Mouse (Mus musculus): ENCODE measurements around the gene Ntpcr. TPM values are rescaled to one million over a fixed set of nuclear protein-coding genes. Genes with fewer than 3 reads are reported as not detected.

The Ntpcr gene
- polyA plus RNA-seq, 2 experiments = 12.6 to 13.9 TPM

- Histone ChIP-seq H3K9ac (replicated peaks) (no peak overlapping the region), H3K27ac (no peak overlapping the region), H3K36me3 (replicated peaks; ENCODE audit: control insufficient read depth, insufficient read depth, low read depth) (no peaks in the 10 kb centered on the region), H3K4me1 (replicated peaks; ENCODE audit: control insufficient read depth in 2 of 2, insufficient read depth in 2 of 2, low read length in 1 of 2) (no peaks in the 10 kb centered on the region), H3K4me2 (ENCODE audit: low read depth) (no peak overlapping the region), H3K9me3 (ENCODE audit: control insufficient read depth, low read length) (no peaks in the 10 kb centered on the region), H3K27me3 (ENCODE audit: control insufficient read depth, insufficient read depth, low read length) (no peaks in the 10 kb centered on the region), H3K4me3 (ENCODE audit: insufficient read depth in 1 of 2, low read depth in 2 of 2, low read length in 2 of 2) (no peak overlapping the region)
- TF ChIP-seq CTCF (IDR thresholded peaks at IDR 0.05; ENCODE audit: low read depth) (no peak), EP300 (IDR thresholded peaks at IDR 0.05; ENCODE audit: low read depth) (no peak)
- no peak for ATAC-seq (ENCODE audit: insufficient read depth)
- WGBS (ENCODE audit: insufficient replicate concordance) = 54% methylated on average over 6 of the region's 6 CpGs
- no peak for DNase-seq (ENCODE audit: low read depth in 3 of 3, low spot score in 3 of 3)
These were observed 30.3 kb upstream of the Ntpcr start for GRCm38 (mm10) chr8:125699391-125700025.

GRCm38 (mm10) chr8:125700407-125700806 is 29.4 kb upstream of the Ntpcr start:
- Histone ChIP-seq H3K4me3 (ENCODE audit: insufficient read depth in 1 of 2, low read depth in 2 of 2, low read length in 2 of 2) (no peak overlapping the region), H3K9me3 (ENCODE audit: control insufficient read depth, low read length) (no peaks in the 10 kb centered on the region), H3K9ac (replicated peaks) (no peak overlapping the region), H3K4me2 (ENCODE audit: low read depth) (no peak overlapping the region), H3K36me3 (replicated peaks; ENCODE audit: control insufficient read depth, insufficient read depth, low read depth) (no peaks in the 10 kb centered on the region), H3K4me1 (replicated peaks; ENCODE audit: control insufficient read depth in 2 of 2, insufficient read depth in 2 of 2, low read length in 1 of 2) (no peaks in the 10 kb centered on the region), H3K27ac (no peak overlapping the region), H3K27me3 (ENCODE audit: control insufficient read depth, insufficient read depth, low read length) (no peaks in the 10 kb centered on the region)
- no peak for DNase-seq (ENCODE audit: low read depth in 3 of 3, low spot score in 3 of 3)
- no peak for ATAC-seq (ENCODE audit: insufficient read depth)
- TF ChIP-seq CTCF (IDR thresholded peaks at IDR 0.05; ENCODE audit: low read depth) (no peak), EP300 (IDR thresholded peaks at IDR 0.05; ENCODE audit: low read depth) (no peak)
- 60% methylated on average over 7 of the region's 7 CpGs for WGBS (ENCODE audit: insufficient replicate concordance)

- TF ChIP-seq EP300 (IDR thresholded peaks at IDR 0.05; ENCODE audit: low read depth) = no peak
- no peak for TF ChIP-seq CTCF (IDR thresholded peaks at IDR 0.05; ENCODE audit: low read depth)
- Histone ChIP-seq H3K9ac (replicated peaks) (no peak overlapping the region), H3K4me1 (replicated peaks; ENCODE audit: control insufficient read depth in 2 of 2, insufficient read depth in 2 of 2, low read length in 1 of 2) (no peaks in the 10 kb centered on the region), H3K36me3 (replicated peaks; ENCODE audit: control insufficient read depth, insufficient read depth, low read depth) (no peaks in the 10 kb centered on the region), H3K9me3 (ENCODE audit: control insufficient read depth, low read length) (no peaks in the 10 kb centered on the region), H3K4me2 (ENCODE audit: low read depth) (no peak overlapping the region), H3K4me3 (ENCODE audit: insufficient read depth in 1 of 2, low read depth in 2 of 2, low read length in 2 of 2) (no peak overlapping the region), H3K27me3 (ENCODE audit: control insufficient read depth, insufficient read depth, low read length) (no peaks in the 10 kb centered on the region), H3K27ac (no peak overlapping the region)
- DNase-seq (ENCODE audit: low read depth in 3 of 3, low spot score in 3 of 3) (no peak), ATAC-seq (ENCODE audit: insufficient read depth) (no peak)
- WGBS (ENCODE audit: insufficient replicate concordance) = 67% methylated on average over 15 of the region's 15 CpGs
These were observed 26.8 kb upstream of the Ntpcr start for GRCm38 (mm10) chr8:125702868-125703473.

GRCm38 (mm10) chr8:125704434-125704833 is 25.3 kb upstream of the Ntpcr start:
- ATAC-seq (ENCODE audit: insufficient read depth) (no peak), DNase-seq (ENCODE audit: low read depth in 3 of 3, low spot score in 3 of 3) (no peak)
- WGBS (ENCODE audit: insufficient replicate concordance) = 69% methylated on average over 6 of the region's 6 CpGs
- Histone ChIP-seq H3K9me3 (ENCODE audit: control insufficient read depth, low read length) (no peaks in the 10 kb centered on the region), H3K27me3 (ENCODE audit: control insufficient read depth, insufficient read depth, low read length) (no peaks in the 10 kb centered on the region), H3K4me2 (ENCODE audit: low read depth) (no peak overlapping the region), H3K4me1 (replicated peaks; ENCODE audit: control insufficient read depth in 2 of 2, insufficient read depth in 2 of 2, low read length in 1 of 2) (no peaks in the 10 kb centered on the region), H3K27ac (no peak overlapping the region), H3K4me3 (ENCODE audit: insufficient read depth in 1 of 2, low read depth in 2 of 2, low read length in 2 of 2) (no peak overlapping the region), H3K36me3 (replicated peaks; ENCODE audit: control insufficient read depth, insufficient read depth, low read depth) (no peaks in the 10 kb centered on the region), H3K9ac (replicated peaks) (no peak overlapping the region)
- TF ChIP-seq EP300 (IDR thresholded peaks at IDR 0.05; ENCODE audit: low read depth) (no peak), CTCF (IDR thresholded peaks at IDR 0.05; ENCODE audit: low read depth) (no peak)

GRCm38 (mm10) chr8:125705816-125706215 is 23.9 kb upstream of the Ntpcr start:
- Histone ChIP-seq H3K4me3 (ENCODE audit: insufficient read depth in 1 of 2, low read depth in 2 of 2, low read length in 2 of 2) (no peak overlapping the region), H3K4me2 (ENCODE audit: low read depth) (no peak overlapping the region), H3K4me1 (replicated peaks; ENCODE audit: control insufficient read depth in 2 of 2, insufficient read depth in 2 of 2, low read length in 1 of 2) (peaks cover 2 to 3% of the 10 kb centered on the region in 2 experiments), H3K27me3 (ENCODE audit: control insufficient read depth, insufficient read depth, low read length) (no peaks in the 10 kb centered on the region), H3K9ac (replicated peaks) (no peak overlapping the region), H3K36me3 (replicated peaks; ENCODE audit: control insufficient read depth, insufficient read depth, low read depth) (no peaks in the 10 kb centered on the region), H3K9me3 (ENCODE audit: control insufficient read depth, low read length) (no peaks in the 10 kb centered on the region), H3K27ac (no peak overlapping the region)
- DNase-seq (ENCODE audit: low read depth in 3 of 3, low spot score in 3 of 3) (no peak), ATAC-seq (ENCODE audit: insufficient read depth) (no peak)
- TF ChIP-seq EP300 (IDR thresholded peaks at IDR 0.05; ENCODE audit: low read depth) (no peak), CTCF (IDR thresholded peaks at IDR 0.05; ENCODE audit: low read depth) (no peak)
- WGBS (ENCODE audit: insufficient replicate concordance) = 74% methylated on average over 7 of the region's 7 CpGs
